Mouse (Mus musculus): Measurements from ENCODE around the gene Tmem63c. TPM values are rescaled to one million over a fixed set of nuclear protein-coding genes. Genes with fewer than 3 reads are reported as not detected.

Tmem63c gene
- polyA plus RNA-seq, 1 experiment from 2014 or later = 0.05 TPM

DNA sequence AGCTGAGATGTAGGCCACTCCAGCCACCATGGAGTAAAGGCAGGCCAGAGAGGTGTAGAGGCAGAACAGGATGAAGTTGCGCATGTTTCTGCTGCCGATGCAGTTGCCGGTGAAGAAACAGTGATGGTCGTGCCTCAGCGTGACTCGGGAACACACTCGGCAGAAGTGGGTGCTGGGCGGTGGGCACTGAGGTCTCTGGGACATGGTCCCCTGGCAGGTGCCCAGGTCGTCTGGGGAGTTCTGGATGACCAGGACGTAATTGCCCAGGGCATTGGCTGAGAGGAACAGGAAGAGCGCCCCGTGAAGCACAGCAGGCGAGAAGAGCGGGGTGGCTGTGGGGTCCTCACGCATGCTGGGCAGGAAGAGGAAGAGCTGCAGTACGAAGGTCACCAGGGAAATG, 32.9 kb upstream of the Tmem63c start:
- Histone ChIP-seq H3K4me3 (no peak overlapping the region), H3K27ac (no peak overlapping the region), H3K27me3 (peaks cover 98% of the 10 kb centered on the region), H3K4me1 (replicated peaks) (peaks cover 19% of the 10 kb centered on the region), H3K9me3 (replicated peaks) (no peaks in the 10 kb centered on the region), H3K4me2 (no peak overlapping the region), H3K9ac (no peak overlapping the region), H3K36me3 (no peaks in the 10 kb centered on the region)
- ATAC-seq (replicated peaks; ENCODE audit: insufficient number of reproducible peaks, insufficient read depth, low FRiP score, low read depth) = no peak
- WGBS = 34% methylated on average over 16 of the region's 16 CpGs

GRCm38 (mm10) chr12:86989378-86989777, 31.8 kb upstream of the Tmem63c start:
- Histone ChIP-seq H3K9ac (no peak overlapping the region), H3K4me3 (no peak overlapping the region), H3K4me2 (no peak overlapping the region; the same call in 1 of the 2 replicates), H3K27me3 (peaks cover 97% of the 10 kb centered on the region), H3K36me3 (no peaks in the 10 kb centered on the region), H3K9me3 (replicated peaks) (no peaks in the 10 kb centered on the region), H3K27ac (no peak overlapping the region), H3K4me1 (replicated peaks) (peaks cover 13% of the 10 kb centered on the region)
- WGBS = 9% methylated on average over 15 of the region's 15 CpGs
- ATAC-seq (replicated peaks; ENCODE audit: insufficient number of reproducible peaks, insufficient read depth, low FRiP score, low read depth) = no peak

- 2% methylated on average over 65 of the region's 68 CpGs for WGBS
- ATAC-seq (replicated peaks; ENCODE audit: insufficient number of reproducible peaks, insufficient read depth, low FRiP score, low read depth) = no peak; the same call in 1 of the 2 replicates
Measured at GRCm38 (mm10) chr12:86989890-86990754, 31.0 kb upstream of the Tmem63c start, which contains the start of gene Zdhhc22. Gene Zdhhc22 (minus strand): TSS chr12:86990430.

DNA sequence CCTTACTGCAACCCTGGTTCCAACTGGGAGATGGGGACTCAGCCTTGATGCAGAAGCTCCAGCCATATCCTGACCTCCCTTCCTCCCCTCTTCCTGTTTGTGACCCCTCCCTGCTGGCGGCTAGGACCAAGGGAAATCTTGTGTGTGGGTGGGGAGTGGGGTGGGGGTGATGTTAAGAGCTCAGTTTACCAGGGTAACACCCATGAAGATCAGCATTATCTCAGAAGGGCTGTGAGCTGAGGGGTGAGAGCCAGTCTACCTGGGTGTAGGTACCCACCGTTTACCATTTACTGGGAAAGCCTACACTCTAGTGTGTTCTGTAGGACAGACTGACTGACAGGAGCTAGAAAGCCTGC, 30.4 kb upstream of the Tmem63c start:
- Histone ChIP-seq H3K4me1 (replicated peaks) (peaks cover 13% of the 10 kb centered on the region), H3K27me3 (peaks cover 88% of the 10 kb centered on the region), H3K4me2 (no peak overlapping the region), H3K36me3 (no peaks in the 10 kb centered on the region), H3K4me3 (no peak overlapping the region), H3K9ac (no peak overlapping the region), H3K9me3 (replicated peaks) (no peaks in the 10 kb centered on the region), H3K27ac (no peak overlapping the region)
- WGBS = 41% methylated on average over 2 of the region's 2 CpGs
- no peak for ATAC-seq (replicated peaks; ENCODE audit: insufficient number of reproducible peaks, insufficient read depth, low FRiP score, low read depth)

More at GRCm38 (mm10) chr12:86989890-86990754, 31.0 kb upstream of the Tmem63c start, which contains the start of gene Zdhhc22:
- Histone ChIP-seq H3K9me3 (replicated peaks) (no peaks in the 10 kb centered on the region), H3K4me3 (peak within 1 kb of the TSS; percentile 24), H3K4me2 (peak within 1 kb of the TSS; percentile 54), H3K27ac (no peak within 1 kb of the TSS), H3K4me1 (replicated peaks) (peaks cover 13% of the 10 kb centered on the region), H3K9ac (no peak within 1 kb of the TSS), H3K36me3 (no peaks in the 10 kb centered on the region), H3K27me3 (peaks cover 94% of the 10 kb centered on the region)

GRCm38 (mm10) chr12:86994166-86994565, 27.0 kb upstream of the Tmem63c start:
- WGBS = 39% methylated on average over 4 of the region's 4 CpGs
- Histone ChIP-seq H3K4me1 (replicated peaks) (peaks cover 13% of the 10 kb centered on the region), H3K36me3 (no peaks in the 10 kb centered on the region), H3K27me3 (peaks cover 58% of the 10 kb centered on the region), H3K4me3 (no peak overlapping the region), H3K9me3 (replicated peaks) (no peaks in the 10 kb centered on the region), H3K27ac (no peak overlapping the region), H3K4me2 (no peak overlapping the region), H3K9ac (no peak overlapping the region)
- no peak for ATAC-seq (replicated peaks; ENCODE audit: insufficient number of reproducible peaks, insufficient read depth, low FRiP score, low read depth)

- ATAC-seq (replicated peaks; ENCODE audit: insufficient number of reproducible peaks, insufficient read depth, low FRiP score, low read depth) = no peak
- H3K9me3 ChIP-seq (replicated peaks) = no peaks in the 10 kb centered on the region
- H3K27me3 ChIP-seq = peaks cover 52% of the 10 kb centered on the region
- no peak overlapping the region for H3K4me3 ChIP-seq
- no peak overlapping the region for H3K27ac ChIP-seq
- WGBS = 47% methylated on average over 3 of the region's 3 CpGs
- H3K4me2 ChIP-seq = no peak overlapping the region
- no peak overlapping the region for H3K9ac ChIP-seq
- no peaks in the 10 kb centered on the region for H3K36me3 ChIP-seq
- H3K4me1 ChIP-seq (replicated peaks) = peaks cover 12% of the 10 kb centered on the region
Measured at GRCm38 (mm10) chr12:86994776-86995175, 26.4 kb upstream of the Tmem63c start.

GRCm38 (mm10) chr12:86995931-86996330, 25.2 kb upstream of the Tmem63c start:
- Histone ChIP-seq H3K9ac (no peak overlapping the region), H3K9me3 (replicated peaks) (no peaks in the 10 kb centered on the region), H3K4me1 (replicated peaks) (peaks cover 12% of the 10 kb centered on the region), H3K4me3 (no peak overlapping the region), H3K36me3 (no peaks in the 10 kb centered on the region), H3K27ac (no peak overlapping the region), H3K27me3 (peaks cover 40% of the 10 kb centered on the region), H3K4me2 (no peak overlapping the region)
- WGBS = 57% methylated on average over 6 of the region's 6 CpGs
- ATAC-seq (replicated peaks; ENCODE audit: insufficient number of reproducible peaks, insufficient read depth, low FRiP score, low read depth) = no peak

DNA sequence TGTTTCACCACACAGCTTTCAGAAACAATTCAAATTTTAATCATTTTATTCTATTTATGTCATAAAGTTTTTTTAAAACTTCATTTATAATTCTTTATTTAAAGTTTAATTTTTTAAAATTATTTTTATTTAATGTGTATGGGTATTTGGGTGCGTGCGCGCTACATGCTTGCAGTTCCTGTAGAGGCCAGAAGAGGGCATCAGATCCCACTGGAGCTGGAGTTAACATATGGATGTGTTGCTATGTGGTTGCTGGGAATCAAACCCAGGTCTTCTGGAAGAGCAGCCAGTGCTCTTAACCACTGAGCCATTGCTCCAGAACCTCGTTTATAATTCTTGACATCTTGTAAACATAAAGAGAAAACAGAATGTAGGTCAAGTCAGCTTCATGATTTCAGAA, 22.4 kb upstream of the Tmem63c start:
- 84% methylated on average over 4 of the region's 4 CpGs for WGBS
- Histone ChIP-seq H3K27ac (peak overlapping the region; percentile 53), H3K9ac (no peak overlapping the region), H3K27me3 (peaks cover 15% of the 10 kb centered on the region; the same call in 1 of the 2 replicates), H3K4me3 (no peak overlapping the region), H3K4me2 (no peak overlapping the region), H3K4me1 (replicated peaks) (peaks cover 12% of the 10 kb centered on the region), H3K9me3 (replicated peaks) (no peaks in the 10 kb centered on the region), H3K36me3 (no peaks in the 10 kb centered on the region)
- no peak for ATAC-seq (replicated peaks; ENCODE audit: insufficient number of reproducible peaks, insufficient read depth, low FRiP score, low read depth)

DNA sequence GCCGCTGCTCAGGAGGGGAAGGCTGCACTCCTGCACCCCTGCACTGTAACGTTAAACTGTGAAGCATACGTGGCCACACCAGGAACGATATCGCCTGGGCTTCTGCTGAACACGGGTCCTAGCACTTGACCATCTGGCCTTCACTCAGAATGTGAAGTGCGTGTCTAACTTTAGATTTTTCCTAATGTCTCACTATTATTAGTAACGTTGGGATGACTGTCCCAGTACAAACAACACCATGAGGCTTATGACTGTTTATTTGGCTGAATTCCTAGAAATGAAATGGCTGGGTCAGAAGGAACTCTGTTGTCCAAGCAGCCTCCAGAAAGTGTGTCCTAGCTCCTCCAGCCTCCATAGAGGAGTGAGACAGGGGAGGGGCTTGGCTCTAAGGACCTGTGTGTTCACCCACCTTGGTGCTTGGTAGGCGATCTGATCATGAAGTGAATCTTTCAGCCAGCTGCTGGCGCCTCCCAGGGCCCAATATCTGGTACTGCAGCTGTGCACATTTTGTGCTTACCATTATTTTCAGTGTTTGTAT, 21.8 kb upstream of the Tmem63c start:
- no peaks in the 10 kb centered on the region for H3K36me3 ChIP-seq
- peaks cover 12% of the 10 kb centered on the region for H3K4me1 ChIP-seq (replicated peaks)
- peak; percentile 70 for ATAC-seq (replicated peaks; ENCODE audit: insufficient number of reproducible peaks, insufficient read depth, low FRiP score, low read depth)
- no peak overlapping the region for H3K4me3 ChIP-seq
- 40% methylated on average over 10 of the region's 10 CpGs for WGBS
- no peak overlapping the region for H3K9ac ChIP-seq
- H3K27ac ChIP-seq = peak overlapping the region; percentile 76
- peaks cover 10% of the 10 kb centered on the region; the same call in 1 of the 2 replicates for H3K27me3 ChIP-seq
- no peaks in the 10 kb centered on the region for H3K9me3 ChIP-seq (replicated peaks)
- no peak overlapping the region; the same call in 1 of the 2 replicates for H3K4me2 ChIP-seq

- H3K4me2 ChIP-seq = peak overlapping the region; percentile 45
- H3K27me3 ChIP-seq = peaks cover 5% of the 10 kb centered on the region; the same call in 1 of the 2 replicates
- peaks cover 12% of the 10 kb centered on the region for H3K4me1 ChIP-seq (replicated peaks)
- H3K36me3 ChIP-seq = no peaks in the 10 kb centered on the region
- H3K9ac ChIP-seq = no peak overlapping the region
- H3K9me3 ChIP-seq (replicated peaks) = no peaks in the 10 kb centered on the region
- 29% methylated on average over 5 of the region's 5 CpGs for WGBS
- ATAC-seq (replicated peaks; ENCODE audit: insufficient number of reproducible peaks, insufficient read depth, low FRiP score, low read depth) = no peak
- H3K4me3 ChIP-seq = peak overlapping the region; percentile 5; the same call in 1 of the 2 replicates
- peak overlapping the region; percentile 76 for H3K27ac ChIP-seq
Measured at GRCm38 (mm10) chr12:87000151-87000839, 20.8 kb upstream of the Tmem63c start.

DNA sequence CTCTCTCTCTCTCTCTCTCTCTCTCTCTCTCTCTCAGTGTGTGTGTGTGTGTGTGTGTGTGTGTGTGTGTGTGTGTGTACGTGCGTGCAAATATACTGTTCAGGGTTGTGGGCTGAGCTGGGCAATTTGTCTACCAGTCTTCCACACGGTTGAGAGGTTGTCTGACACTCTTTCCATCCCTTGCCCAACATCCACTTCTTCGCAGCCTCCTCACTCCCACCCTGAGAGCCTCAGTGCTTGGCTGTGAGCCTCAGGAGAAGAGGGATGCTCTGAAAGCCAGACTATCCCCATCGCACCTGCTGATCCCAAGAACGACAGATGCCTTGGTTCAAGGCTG, 20.3 kb upstream of the Tmem63c start:
- Histone ChIP-seq H3K4me1 (replicated peaks) (peaks cover 12% of the 10 kb centered on the region), H3K27ac (no peak overlapping the region), H3K36me3 (no peaks in the 10 kb centered on the region), H3K9me3 (replicated peaks) (no peaks in the 10 kb centered on the region), H3K4me2 (no peak overlapping the region), H3K27me3 (peaks cover 9% of the 10 kb centered on the region), H3K4me3 (no peak overlapping the region), H3K9ac (no peak overlapping the region)
- 41% methylated on average over 6 of the region's 6 CpGs for WGBS
- no peak for ATAC-seq (replicated peaks; ENCODE audit: insufficient number of reproducible peaks, insufficient read depth, low FRiP score, low read depth)

Measured in heart, embryonic 15.5 days (tissue).